Mouse (Mus musculus): ENCODE data around the gene Smim7.

The Smim7 gene

GRCm38 (mm10) chr8:72570633-72571610 lies at the start of gene Smim7:
TSS of gene Smim7 (minus strand) at chr8:72571088.
- DNase-seq, result peak; percentile 95

- peak; percentile 54 for DNase-seq
These were observed 19.3 kb upstream of the Smim7 start for GRCm38 (mm10) chr8:72590198-72590597.

GRCm38 (mm10) chr8:72589286-72589685 lies 18.4 kb upstream of the Smim7 start:
- no peak for DNase-seq

GRCm38 (mm10) chr8:72588865-72589264 lies 18.0 kb upstream of the Smim7 start:
- no peak for DNase-seq

GRCm38 (mm10) chr8:72587806-72588205 lies 16.9 kb upstream of the Smim7 start:
- peak; percentile 16 for DNase-seq

- no peak for DNase-seq
These were observed 13.5 kb upstream of the Smim7 start for GRCm38 (mm10) chr8:72584390-72584789.

- peak; percentile 31 for DNase-seq
These were observed 12.3 kb upstream of the Smim7 start for GRCm38 (mm10) chr8:72583056-72583771.

GRCm38 (mm10) chr8:72579374-72579773 lies 8.5 kb upstream of the Smim7 start:
- no peak for DNase-seq

GRCm38 (mm10) chr8:72577941-72578340 lies 7.1 kb upstream of the Smim7 start:
- DNase-seq, result no peak

- DNase-seq, result no peak
These were observed 6.4 kb upstream of the Smim7 start for GRCm38 (mm10) chr8:72577266-72577665.

- no peak for DNase-seq
These were observed 5.0 kb upstream of the Smim7 start for GRCm38 (mm10) chr8:72575915-72576314.

- DNase-seq, result no peak
These were observed 2.6 kb upstream of the Smim7 start for GRCm38 (mm10) chr8:72573450-72573849.

GRCm38 (mm10) chr8:72572507-72572906 lies 1.6 kb upstream of the Smim7 start:
- DNase-seq, result no peak

- peak; percentile 74 for DNase-seq
These were observed 954 bp upstream of the Smim7 start, which contains the start of gene Tmem38a for GRCm38 (mm10) chr8:72571611-72572473. TSS of gene Tmem38a (plus strand) at chr8:72572055.

GRCm38 (mm10) chr8:72565970-72566369 lies 4.9 kb downstream of the Smim7 start:
- no peak for DNase-seq

- no peak for DNase-seq
These were observed 9.7 kb downstream of the Smim7 start for GRCm38 (mm10) chr8:72561111-72561689.

GRCm38 (mm10) chr8:72555770-72556169 lies 15.1 kb downstream of the Smim7 start:
- no peak for DNase-seq

- DNase-seq, result no peak
These were observed 21.5 kb downstream of the Smim7 start for GRCm38 (mm10) chr8:72549314-72549892.

- no peak for DNase-seq
These were observed 22.1 kb downstream of the Smim7 start for GRCm38 (mm10) chr8:72548644-72549313.

- DNase-seq, result peak; percentile 95
These were observed 22.9 kb downstream of the Smim7 start, which contains the start of gene Med26 for GRCm38 (mm10) chr8:72547802-72548643. TSS of gene Med26 (minus strand) at chr8:72548270.
